ENCODE assay signal across 8 mouse cellular contexts in genomic region chr1:72306679-72307181, GRCm38 (mm10). TPM values are rescaled to one million over a fixed set of nuclear protein-coding genes. Genes with fewer than 3 reads are reported as not detected.
A peak's percentile ranks its signal among the peaks of the same experiment; 100 is the strongest.
DNase-seq lines count a peak whose midpoint lies in the region; ATAC-seq and TF ChIP-seq lines count a peak whose summit lies in the region.
"Had no signal": no experiment of that assay in that cellular context is flagged by ENCODE, and none has a peak within 500 bp of the region (broad histone marks: within the 10 kb centered on the region; RNA-seq: fewer than 3 reads in every experiment).

No protein-coding gene starts in this region.

- WGBS in kidney, postnatal 0 days = 1% methylated on average over 11 of the region's 11 CpGs

- no peaks in the 10 kb centered on the region for H3K9me3 ChIP-seq in kidney, postnatal 0 days (replicated peaks; ENCODE audit: low read length)

- peak overlapping the region; percentile 62 for H3K4me2 ChIP-seq in kidney, postnatal 0 days (ENCODE audit: low read length)

- H3K27ac ChIP-seq in kidney, postnatal 0 days = peak overlapping the region; percentile 85

- 0 out of 2 replicates have a peak, but pooled peaks cover 3% of the 10 kb centered on the region for H3K4me1 ChIP-seq in kidney, postnatal 0 days (replicated peaks; ENCODE audit: insufficient read depth, low read length)

- peak; percentile 61 for ATAC-seq in kidney, postnatal 0 days (replicated peaks; ENCODE audit: low FRiP score, low read depth)

- H3K27me3 ChIP-seq in kidney, postnatal 0 days (ENCODE audit: insufficient read depth, low read length) = no peaks in the 10 kb centered on the region

- H3K4me3 ChIP-seq in kidney, postnatal 0 days (replicated peaks; ENCODE audit: low read depth, low read length) = peak overlapping the region; percentile 56

- H3K9ac ChIP-seq in kidney, postnatal 0 days (ENCODE audit: low read depth, low read length) = peak overlapping the region; percentile 54; the same call in 1 of the 2 replicates

- TF ChIP-seq CTCF in kidney, postnatal 0 days (IDR thresholded peaks at IDR 0.05; ENCODE audit: low read depth) = peak; percentile 61

- peak; percentile 39 for DNase-seq in ovary, postnatal 36 days (ENCODE audit: low spot score)
- no peak for DNase-seq in ovary, postnatal 10 days (ENCODE audit: low spot score)
- peak; percentile 44 for DNase-seq in c-Kit-positive CD71-positive TER-119-negative erythroid progenitor cells, embryonic 14.5 days (ENCODE audit: low read depth)
- DNase-seq in gastrocnemius, adult 8-10 months (ENCODE audit: low spot score in 2 of 2) = peak; percentile 17 to 20
- DNase-seq in kidney, postnatal 0 days (ENCODE audit: low spot score) = peak; percentile 34
- DNase-seq in lung, postnatal 25 days (ENCODE audit: low spot score) = peak; percentile 27
- DNase-seq in spleen, postnatal 4 days (ENCODE audit: low spot score in 2 of 2) = peak; percentile 40 to 71

- H3K36me3 ChIP-seq in kidney, postnatal 0 days (ENCODE audit: insufficient read depth, low read length) = 0 out of 2 replicates have a peak, but pooled peaks cover 2% of the 10 kb centered on the region

RNA-seq across cellular contexts. Expression of gene Xrcc5, which starts 0.5 kb away (rescaled TPM):
- 10 to 100 TPM; 22.7 to 30.0 (median 26.5) TPM for total RNA-seq in gastrocnemius, adult 8-10 months (2022)
- polyA plus RNA-seq in kidney, postnatal 0 days (2015; fragmentation: Nextera tagmentation; extraction: Ambion mirVana) = 48.9 and 53.2 TPM in 2 replicates

RNA-seq across cellular contexts. Expression of gene Tmem169, which starts 22.6 kb away (rescaled TPM):
- not detected for total RNA-seq in gastrocnemius, adult 8-10 months (2022)
- 4.1 and 4.8 TPM in 2 replicates for polyA plus RNA-seq in kidney, postnatal 0 days (2015; fragmentation: Nextera tagmentation; extraction: Ambion mirVana)
- total RNA-seq: heart, adult 18-20 months had no signal

RNA-seq across cellular contexts. Expression of gene Pecr, which starts 22.6 kb away (rescaled TPM):
- total RNA-seq in gastrocnemius, adult 8-10 months (2022) = 10 to 100 TPM; 14.3 to 17.5 (median 15.7) TPM
- polyA plus RNA-seq in kidney, postnatal 0 days (2015; fragmentation: Nextera tagmentation; extraction: Ambion mirVana) = 82.0 and 87.8 TPM in 2 replicates
